Mouse (Mus musculus): ENCODE results near the gene Sesn3. TPM values are rescaled to one million over a fixed set of nuclear protein-coding genes. Genes with fewer than 3 reads are reported as not detected.

Gene Sesn3
- polyA plus RNA-seq, 1 experiment: 4.7 TPM

DNA sequence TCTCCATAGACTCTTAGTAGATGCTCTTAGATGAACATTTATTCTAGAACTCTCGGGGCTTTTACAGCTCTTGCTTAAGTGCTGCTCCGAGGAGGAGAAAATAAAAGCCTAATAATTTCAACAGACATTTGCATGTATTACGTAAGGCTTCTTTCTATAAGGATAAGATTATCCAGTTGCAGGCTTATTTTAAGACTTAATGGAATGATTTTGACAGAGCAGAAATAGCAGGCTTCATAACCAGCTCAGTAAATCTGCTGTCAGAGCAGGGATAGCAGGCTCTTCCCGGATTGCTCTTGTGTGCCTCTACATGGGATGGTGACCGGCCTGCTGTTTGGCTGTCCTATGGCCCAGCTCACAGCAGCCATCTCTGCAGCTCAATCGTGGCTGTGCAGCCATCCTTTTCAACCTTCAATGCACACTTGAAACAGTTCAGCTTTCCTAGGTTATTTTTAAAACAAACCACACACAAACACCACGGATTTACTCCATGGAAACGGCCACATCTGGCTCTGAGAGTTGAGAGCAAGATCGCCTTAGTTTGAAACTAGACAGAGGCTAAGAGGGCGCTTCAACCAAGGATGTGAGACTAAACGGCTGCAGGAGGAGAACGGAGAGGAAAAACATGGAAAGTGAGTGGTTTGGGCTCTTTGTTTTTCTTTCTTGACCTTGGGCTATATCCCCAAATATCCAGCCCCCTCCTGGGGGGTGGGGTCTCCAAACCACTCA lies 27.2 kb upstream of the Sesn3 start:
- H3ac ChIP-seq (ENCODE audit: control insufficient read depth, insufficient read length): no peak overlapping the region
- H3K36me3 ChIP-seq (ENCODE audit: control insufficient read depth, insufficient read depth): no peaks in the 10 kb centered on the region
- no peak for TF ChIP-seq E2F4 (IDR thresholded peaks at IDR 0.05; ENCODE audit: insufficient read depth)
- no peak for TF ChIP-seq MYOD1 (IDR thresholded peaks at IDR 0.05; ENCODE audit: control insufficient read depth in 1 of 3, insufficient read length in 2 of 3, low read depth in 2 of 3)
- TF ChIP-seq REST (IDR thresholded peaks at IDR 0.05; ENCODE audit: insufficient read depth, insufficient read length): no peak
- no peak for TF ChIP-seq TCF3 (IDR thresholded peaks at IDR 0.05; ENCODE audit: insufficient read length, low read depth)
- no peak for TF ChIP-seq CEBPB (IDR thresholded peaks at IDR 0.05; ENCODE audit: insufficient read depth, poor library complexity, severe bottlenecking)
- TF ChIP-seq SRF (IDR thresholded peaks at IDR 0.05; ENCODE audit: control insufficient read depth, insufficient read length, low read depth): no peak
- no peak for TF ChIP-seq MYOG (IDR thresholded peaks at IDR 0.05; ENCODE audit: control insufficient read depth in 1 of 3, insufficient read depth in 1 of 3, insufficient read length in 2 of 3, low read depth in 2 of 3)
- TF ChIP-seq POLR2A (IDR thresholded peaks at IDR 0.05; ENCODE audit: insufficient read length, low read depth): no peak
- no peak for TF ChIP-seq TCF12 (IDR thresholded peaks at IDR 0.05; ENCODE audit: insufficient read depth, poor library complexity, severe bottlenecking)
- TF ChIP-seq MAX (IDR thresholded peaks at IDR 0.05; ENCODE audit: low read depth): no peak
- no peak for TF ChIP-seq POLR2AphosphoS2 (IDR thresholded peaks at IDR 0.05; ENCODE audit: insufficient read length, low read depth)
- TF ChIP-seq USF1 (IDR thresholded peaks at IDR 0.05; ENCODE audit: low read depth): no peak
- no peaks in the 10 kb centered on the region for H3K79me2 ChIP-seq (ENCODE audit: control insufficient read depth, insufficient read depth)
- no peak overlapping the region for H3K4me3 ChIP-seq
- H3K27me3 ChIP-seq (ENCODE audit: control insufficient read depth, insufficient read depth, insufficient read length): peaks cover 5% of the 10 kb centered on the region
- no peak overlapping the region for H3K4me2 ChIP-seq (ENCODE audit: low read depth)

DNA sequence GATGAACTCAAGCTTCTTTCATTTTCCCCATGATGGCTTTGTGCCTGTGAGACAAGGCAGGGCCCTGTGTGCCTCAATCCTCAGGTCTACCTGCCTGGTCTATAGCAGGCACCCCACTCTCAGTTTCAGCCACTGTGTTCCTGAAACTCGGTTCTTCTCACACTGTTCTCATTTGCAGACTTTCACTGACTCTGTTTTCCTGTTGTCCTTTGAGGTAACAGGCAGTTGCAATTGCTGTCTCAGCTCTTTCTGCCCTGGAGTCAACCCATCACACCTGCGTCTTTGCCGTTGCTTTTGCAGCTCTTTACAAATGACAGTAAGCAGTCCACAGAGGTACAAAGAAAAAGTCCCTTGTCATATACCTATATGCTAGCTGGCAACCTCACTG lies 26.7 kb upstream of the Sesn3 start:
- H3K36me3 ChIP-seq (ENCODE audit: control insufficient read depth, insufficient read depth): no peaks in the 10 kb centered on the region
- H3ac ChIP-seq (ENCODE audit: control insufficient read depth, insufficient read length): no peak overlapping the region
- peaks cover 5% of the 10 kb centered on the region for H3K27me3 ChIP-seq (ENCODE audit: control insufficient read depth, insufficient read depth, insufficient read length)
- H3K79me2 ChIP-seq (ENCODE audit: control insufficient read depth, insufficient read depth): no peaks in the 10 kb centered on the region
- H3K4me2 ChIP-seq (ENCODE audit: low read depth): no peak overlapping the region
- TF ChIP-seq MAX (IDR thresholded peaks at IDR 0.05; ENCODE audit: low read depth) (no peak), CEBPB (IDR thresholded peaks at IDR 0.05; ENCODE audit: insufficient read depth, poor library complexity, severe bottlenecking) (no peak), POLR2A (IDR thresholded peaks at IDR 0.05; ENCODE audit: insufficient read length, low read depth) (no peak), SRF (IDR thresholded peaks at IDR 0.05; ENCODE audit: control insufficient read depth, insufficient read length, low read depth) (no peak), MYOD1 (IDR thresholded peaks at IDR 0.05; ENCODE audit: control insufficient read depth in 1 of 3, insufficient read length in 2 of 3, low read depth in 2 of 3) (no peak), REST (IDR thresholded peaks at IDR 0.05; ENCODE audit: insufficient read depth, insufficient read length) (no peak), MYOG (IDR thresholded peaks at IDR 0.05; ENCODE audit: control insufficient read depth in 1 of 3, insufficient read depth in 1 of 3, insufficient read length in 2 of 3, low read depth in 2 of 3) (no peak), E2F4 (IDR thresholded peaks at IDR 0.05; ENCODE audit: insufficient read depth) (no peak), POLR2AphosphoS2 (IDR thresholded peaks at IDR 0.05; ENCODE audit: insufficient read length, low read depth) (no peak), USF1 (IDR thresholded peaks at IDR 0.05; ENCODE audit: low read depth) (no peak), TCF12 (IDR thresholded peaks at IDR 0.05; ENCODE audit: insufficient read depth, poor library complexity, severe bottlenecking) (no peak), TCF3 (IDR thresholded peaks at IDR 0.05; ENCODE audit: insufficient read length, low read depth) (no peak)
- H3K4me3 ChIP-seq: no peak overlapping the region

DNA sequence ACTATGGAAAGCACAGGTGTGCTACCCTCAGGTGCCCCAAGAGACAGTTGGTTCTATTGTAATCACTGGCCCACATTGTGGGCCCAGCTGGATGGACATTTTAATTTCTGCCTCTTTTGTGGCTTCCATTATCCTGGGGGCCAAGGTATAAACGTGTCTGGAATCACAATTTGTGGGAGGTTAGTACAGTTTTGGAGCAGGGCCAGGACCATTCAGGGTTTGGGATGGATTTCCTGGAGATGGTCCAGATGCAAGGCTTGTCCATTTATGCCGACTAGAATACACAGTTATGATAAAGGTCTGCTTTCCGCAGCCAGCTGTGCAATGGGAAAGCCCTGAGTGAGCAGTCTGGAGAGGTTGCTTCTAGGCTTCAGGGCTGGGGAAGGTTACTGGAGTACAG lies 13.7 kb upstream of the Sesn3 start:
- Histone ChIP-seq H3K36me3 (ENCODE audit: control insufficient read depth, insufficient read depth) (no peaks in the 10 kb centered on the region), H3K79me2 (ENCODE audit: control insufficient read depth, insufficient read depth) (no peaks in the 10 kb centered on the region), H3K4me3 (no peak overlapping the region), H3K4me2 (ENCODE audit: low read depth) (no peak overlapping the region), H3ac (ENCODE audit: control insufficient read depth, insufficient read length) (no peak overlapping the region), H3K27me3 (ENCODE audit: control insufficient read depth, insufficient read depth, insufficient read length) (no peaks in the 10 kb centered on the region)
- TF ChIP-seq TCF12 (IDR thresholded peaks at IDR 0.05; ENCODE audit: insufficient read depth, poor library complexity, severe bottlenecking) (no peak), REST (IDR thresholded peaks at IDR 0.05; ENCODE audit: insufficient read depth, insufficient read length) (no peak), SRF (IDR thresholded peaks at IDR 0.05; ENCODE audit: control insufficient read depth, insufficient read length, low read depth) (no peak), MAX (IDR thresholded peaks at IDR 0.05; ENCODE audit: low read depth) (no peak), POLR2A (IDR thresholded peaks at IDR 0.05; ENCODE audit: insufficient read length, low read depth) (no peak), CEBPB (IDR thresholded peaks at IDR 0.05; ENCODE audit: insufficient read depth, poor library complexity, severe bottlenecking) (no peak), MYOG (IDR thresholded peaks at IDR 0.05; ENCODE audit: control insufficient read depth in 1 of 3, insufficient read depth in 1 of 3, insufficient read length in 2 of 3, low read depth in 2 of 3) (no peak), USF1 (IDR thresholded peaks at IDR 0.05; ENCODE audit: low read depth) (no peak), E2F4 (IDR thresholded peaks at IDR 0.05; ENCODE audit: insufficient read depth) (no peak), TCF3 (IDR thresholded peaks at IDR 0.05; ENCODE audit: insufficient read length, low read depth) (no peak), MYOD1 (IDR thresholded peaks at IDR 0.05; ENCODE audit: control insufficient read depth in 1 of 3, insufficient read length in 2 of 3, low read depth in 2 of 3) (no peak), POLR2AphosphoS2 (IDR thresholded peaks at IDR 0.05; ENCODE audit: insufficient read length, low read depth) (no peak)

GRCm38 (mm10) chr9:14262568-14262972 lies 12.3 kb upstream of the Sesn3 start:
- TF ChIP-seq USF1 (IDR thresholded peaks at IDR 0.05; ENCODE audit: low read depth): peak; percentile 55
- no peak for TF ChIP-seq MYOD1 (IDR thresholded peaks at IDR 0.05; ENCODE audit: control insufficient read depth in 1 of 3, insufficient read length in 2 of 3, low read depth in 2 of 3)
- H3K27me3 ChIP-seq (ENCODE audit: control insufficient read depth, insufficient read depth, insufficient read length): no peaks in the 10 kb centered on the region
- no peak overlapping the region for H3K4me2 ChIP-seq (ENCODE audit: low read depth)
- no peaks in the 10 kb centered on the region for H3K79me2 ChIP-seq (ENCODE audit: control insufficient read depth, insufficient read depth)
- no peaks in the 10 kb centered on the region for H3K36me3 ChIP-seq (ENCODE audit: control insufficient read depth, insufficient read depth)
- H3K4me3 ChIP-seq: no peak overlapping the region
- H3ac ChIP-seq (ENCODE audit: control insufficient read depth, insufficient read length): no peak overlapping the region

All from myocyte (in vitro differentiated cells).